ENCODE assay signal across 11 mouse cellular contexts in the genomic region with DNA sequence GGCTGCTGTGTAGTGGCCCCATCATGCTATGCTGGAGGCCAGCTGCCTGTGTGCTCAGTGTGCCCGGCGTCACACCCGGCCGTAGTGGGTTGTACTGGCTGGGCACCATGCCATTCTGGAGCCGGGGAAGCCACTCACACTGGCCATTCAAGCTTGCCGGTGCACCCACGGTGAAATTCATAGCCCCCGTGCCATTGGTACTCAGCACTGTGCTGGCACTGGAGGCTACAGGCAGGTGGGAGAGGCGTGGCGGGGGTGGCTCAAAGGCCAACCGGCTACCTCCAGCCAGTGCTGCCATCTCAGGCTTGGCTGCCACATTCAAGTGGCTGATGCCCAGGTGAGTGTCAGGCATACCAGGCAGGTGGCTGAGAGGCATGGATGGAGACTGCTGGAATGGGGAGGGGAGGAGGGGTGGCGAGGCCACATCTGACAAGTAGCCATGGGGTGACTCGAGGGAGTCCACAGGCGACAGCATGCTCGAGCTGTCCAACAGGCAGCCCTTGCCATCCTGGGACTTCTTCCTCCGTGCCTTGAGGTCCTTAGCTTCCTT. TPM values are rescaled to one million over a fixed set of nuclear protein-coding genes. Genes with fewer than 3 reads are reported as not detected.
DNase-seq lines count a peak whose midpoint lies in the region; ATAC-seq lines count a peak whose summit lies in the region.
"Had no signal": no experiment of that assay in that cellular context is flagged by ENCODE, and none has a peak within 500 bp of the region (broad histone marks: within the 10 kb centered on the region; RNA-seq: fewer than 3 reads in every experiment).

No protein-coding gene starts in this region.

- DNase-seq in heart, adult 11 months, result peak; percentile 93
- DNase-seq in heart, postnatal 14 days, result no peak
- DNase-seq in lung, postnatal 25 days (ENCODE audit: low spot score), result peak; percentile 24
- DNase-seq in layer of hippocampus, adult 18-20 months (ENCODE audit: low spot score in 2 of 2), result no peak
- DNase-seq in c-Kit-positive CD71-positive TER-119-positive erythroid progenitor cells, embryonic 14.5 days (ENCODE audit: low spot score), result no peak
- DNase-seq in MN1 (ENCODE audit: low spot score), result no peak
- DNase-seq: cerebellum, adult 9-11 months had no signal

- no peak overlapping the region for H3K4me2 ChIP-seq in embryonic facial prominence, embryonic 12.5 days (replicated peaks)
- H3K4me2 ChIP-seq in kidney, embryonic 14.5 days (replicated peaks; ENCODE audit: low read depth, low read length), result no peak overlapping the region

- peaks cover 19% of the 10 kb centered on the region for H3K4me1 ChIP-seq in embryonic facial prominence, embryonic 12.5 days
- peaks cover 22% of the 10 kb centered on the region for H3K4me1 ChIP-seq in kidney, embryonic 14.5 days (ENCODE audit: control insufficient read depth, insufficient read depth, low read length)

- H3K9me3 ChIP-seq in embryonic facial prominence, embryonic 12.5 days, result no peaks in the 10 kb centered on the region
- H3K9me3 ChIP-seq in kidney, embryonic 14.5 days (ENCODE audit: control insufficient read depth, low read length), result no peaks in the 10 kb centered on the region

- 94% methylated on average over 16 of the region's 16 CpGs for WGBS in embryonic facial prominence, embryonic 12.5 days
- 91% methylated on average over 16 of the region's 16 CpGs for whole genome bisulfite sequencing in kidney, embryonic 14.5 days

- H3K27me3 ChIP-seq in embryonic facial prominence, embryonic 12.5 days, result no peaks in the 10 kb centered on the region
- no peaks in the 10 kb centered on the region for H3K27me3 ChIP-seq in kidney, embryonic 14.5 days (ENCODE audit: control insufficient read depth, insufficient read depth, low read length)

- no peak overlapping the region for H3K27ac ChIP-seq in embryonic facial prominence, embryonic 12.5 days
- H3K27ac ChIP-seq in kidney, embryonic 14.5 days (ENCODE audit: low read depth, low read length), result peak overlapping the region; percentile 19; the same call in 1 of the 2 replicates
- H3K27ac ChIP-seq: liver, embryonic 14.5 days had no signal

- intact Hi-C loops in heart, postnatal 14 days (cut with DNase I), result no loop called here

- H3K9ac ChIP-seq in embryonic facial prominence, embryonic 12.5 days, result no peak overlapping the region
- no peak overlapping the region for H3K9ac ChIP-seq in kidney, embryonic 14.5 days (ENCODE audit: low read depth, low read length)
- H3K9ac ChIP-seq: liver, embryonic 14.5 days had no signal

- peaks cover 60% of the 10 kb centered on the region for H3K36me3 ChIP-seq in embryonic facial prominence, embryonic 12.5 days
- peaks cover 68% of the 10 kb centered on the region for H3K36me3 ChIP-seq in kidney, embryonic 14.5 days (ENCODE audit: control insufficient read depth, insufficient read depth, low read length)

- 0 out of 2 replicates have a peak, but pooled peaks have one; percentile 1 for ATAC-seq in embryonic facial prominence, embryonic 12.5 days (ENCODE audit: insufficient number of reproducible peaks, insufficient read depth, low FRiP score, low TSS enrichment)
- peak; percentile 4; the same call in 1 of the 2 replicates for ATAC-seq in kidney, embryonic 14.5 days (ENCODE audit: low FRiP score, low TSS enrichment)
- ATAC-seq: CD4-positive, CD25-positive, alpha-beta regulatory T cell, adult 4 months had no signal

- H3K4me3 ChIP-seq in embryonic facial prominence, embryonic 12.5 days, result no peak overlapping the region
- no peak overlapping the region for H3K4me3 ChIP-seq in kidney, embryonic 14.5 days (ENCODE audit: low read length)

RNA-seq across cellular contexts. Expression of a gene that starts 15.2 kb away (rescaled TPM):
- total RNA-seq in heart, postnatal 14 days (2021), result 10 to 100 TPM; 37.4 to 40.5 TPM
- 26.2 and 28.3 TPM in 2 replicates for polyA plus RNA-seq in embryonic facial prominence, embryonic 12.5 days (2016; fragmentation: Nextera tagmentation; extraction: Ambion mirVana)
- polyA plus RNA-seq in kidney, embryonic 14.5 days (2014; fragmentation: Nextera tagmentation; extraction: Ambion mirVana), result 18.9 and 43.9 TPM in 2 replicates
- 10 to 100 TPM; 50.3 to 50.4 TPM for total RNA-seq in layer of hippocampus, adult 18-20 months (2021)

RNA-seq across cellular contexts. Expression of a gene that starts 51.2 kb away (rescaled TPM):
- 10 to 100 TPM; 15.6 to 15.9 TPM for total RNA-seq in heart, postnatal 14 days (2021)
- polyA plus RNA-seq in embryonic facial prominence, embryonic 12.5 days (2016; fragmentation: Nextera tagmentation; extraction: Ambion mirVana), result 30.1 and 31.5 TPM in 2 replicates
- polyA plus RNA-seq in kidney, embryonic 14.5 days (2014; fragmentation: Nextera tagmentation; extraction: Ambion mirVana), result 13.7 and 24.7 TPM in 2 replicates
- total RNA-seq in layer of hippocampus, adult 18-20 months (2021), result 10 to 100 TPM; 23.3 to 24.5 TPM

RNA-seq across cellular contexts. Expression of a gene that starts 56.3 kb away (rescaled TPM):
- 10 to 100 TPM; 43.8 to 49.4 TPM for total RNA-seq in heart, postnatal 14 days (2021)
- polyA plus RNA-seq in embryonic facial prominence, embryonic 12.5 days (2016; fragmentation: Nextera tagmentation; extraction: Ambion mirVana), result 16.4 and 20.3 TPM in 2 replicates
- 33.4 and 45.1 TPM in 2 replicates for polyA plus RNA-seq in kidney, embryonic 14.5 days (2014; fragmentation: Nextera tagmentation; extraction: Ambion mirVana)
- total RNA-seq in layer of hippocampus, adult 18-20 months (2021), result 10 to 100 TPM; 26.4 to 26.9 TPM

Comparison
In these comparisons a context has a peak if more than half of its experiments do, and no peak if none do; other contexts are left out.
1. DNase-seq: peak in heart, adult 11 months (single experiment) and lung, postnatal 25 days (single experiment); none in heart, postnatal 14 days (0 of 2), layer of hippocampus, adult 18-20 months (0 of 2), c-Kit-positive CD71-positive TER-119-positive erythroid progenitor cells, embryonic 14.5 days (single experiment) and MN1 (single experiment).